Mouse (Mus musculus) olfactory bulb, adult 2 months (tissue): ENCODE data around the gene Ift88.
A peak's percentile ranks its signal among the peaks of the same experiment; 100 is the strongest.

Experiments used
- CTCF ChIP-seq: fragments of 200-500 bp; IDR thresholded peaks from 2 replicates; pipeline ENCODE4 v1.5.1; 2012; ENCODE audit warnings: low read depth, mild to moderate bottlenecking, low read length, moderate library complexity; ENCODE audit not compliant: insufficient read depth
- POLR2A ChIP-seq: fragments of 200-500 bp; IDR thresholded peaks from 2 replicates; pipeline ENCODE4 v1.6.1; 2012; ENCODE audit warnings: mild to moderate bottlenecking, low read depth, low read length, moderate library complexity; ENCODE audit not compliant: insufficient read depth

DNA sequence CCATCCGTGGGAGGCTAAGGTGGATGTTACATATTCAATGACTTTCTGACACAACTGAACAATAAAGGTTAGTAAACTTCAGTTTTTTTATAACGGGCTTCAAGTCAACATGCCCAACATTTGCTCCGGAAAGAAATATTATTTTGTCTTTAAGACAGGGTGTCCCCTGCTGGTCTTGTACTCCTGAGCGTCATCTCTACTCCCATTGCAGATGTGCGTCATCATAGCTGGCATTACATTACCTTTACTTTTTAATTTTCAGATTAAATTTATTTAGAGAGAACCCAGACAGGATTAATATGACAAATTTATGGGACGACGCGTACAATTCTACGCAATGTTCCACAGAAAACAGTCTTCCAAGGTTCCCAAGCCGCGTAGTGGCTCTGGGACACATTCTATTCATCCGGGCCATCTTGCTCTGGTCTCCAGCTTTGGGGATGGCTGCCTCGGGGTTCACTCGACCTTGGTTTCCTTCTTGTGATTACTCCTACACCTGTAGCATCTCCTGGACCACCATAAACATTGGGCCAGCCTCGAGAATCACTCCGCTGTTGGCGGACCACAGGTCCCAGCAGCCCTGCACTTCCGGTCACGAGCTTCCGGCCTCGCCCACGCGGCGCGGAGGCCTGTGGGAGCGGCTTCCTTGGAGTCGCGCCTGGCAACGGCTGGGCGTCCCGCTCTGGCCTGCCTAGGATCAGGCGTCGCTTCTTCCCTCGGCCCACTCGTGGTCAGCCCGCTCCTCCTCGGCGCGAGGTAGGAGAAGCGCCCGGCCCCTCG lies at the start of gene Ift88:
- TF ChIP-seq CTCF (no peak), POLR2A (peak; percentile 91)
